Mouse (Mus musculus) liver, adult (tissue): ENCODE results near the gene Gpi1.

Experiments used
- GATA4 ChIP-seq: IDR thresholded peaks from 2 replicates; pipeline ENCODE4 v1.6.1; 2014; ENCODE audit warnings: mild to moderate bottlenecking, low read length; ENCODE audit not compliant: insufficient replicate concordance

Gene Gpi1

GRCm38 (mm10) chr7:34167766-34168469 lies 62.2 kb downstream of the Gpi1 start:
- no peak for TF ChIP-seq GATA4

- no peak for TF ChIP-seq GATA4
Observed at GRCm38 (mm10) chr7:34166850-34167249, 63.3 kb downstream of the Gpi1 start.

GRCm38 (mm10) chr7:34165999-34166398 lies 64.1 kb downstream of the Gpi1 start:
- no peak for TF ChIP-seq GATA4

GRCm38 (mm10) chr7:34164671-34165070 lies 65.5 kb downstream of the Gpi1 start:
- TF ChIP-seq GATA4 = no peak

- TF ChIP-seq GATA4 = no peak
Observed at GRCm38 (mm10) chr7:34159167-34159566, 71.0 kb downstream of the Gpi1 start.

GRCm38 (mm10) chr7:34157994-34158393 lies 72.1 kb downstream of the Gpi1 start:
- TF ChIP-seq GATA4 = no peak
